Mouse (Mus musculus) lung, postnatal 36 days (tissue): Measurements from ENCODE around the gene Dclk1.

Experiments
- DNase-seq: peaks from one replicate; pipeline ENCODE4 v3.0.0; 2022; ENCODE audit warnings: mixed read lengths

The Dclk1 gene

DNA sequence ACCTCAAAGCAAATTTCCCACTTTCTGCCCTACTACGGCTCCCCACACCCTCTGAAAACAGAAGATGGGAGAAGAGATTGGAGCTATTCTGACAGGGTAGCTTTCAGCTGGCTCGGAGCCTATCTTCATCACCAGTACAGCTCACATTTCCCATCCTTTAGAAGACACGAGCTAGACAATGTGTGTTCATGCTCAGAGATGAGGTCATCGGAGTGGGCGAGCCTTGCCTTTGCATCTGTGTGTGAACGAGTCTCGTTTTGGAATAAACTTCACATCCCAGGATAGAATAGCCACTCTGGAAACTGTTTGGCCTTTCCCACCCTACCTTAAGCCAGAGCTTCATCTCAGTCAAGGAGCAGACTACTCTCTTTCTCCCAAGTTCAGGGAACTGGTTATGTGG lies 95.5 kb downstream of the Dclk1 start:
- no peak for DNase-seq

DNA sequence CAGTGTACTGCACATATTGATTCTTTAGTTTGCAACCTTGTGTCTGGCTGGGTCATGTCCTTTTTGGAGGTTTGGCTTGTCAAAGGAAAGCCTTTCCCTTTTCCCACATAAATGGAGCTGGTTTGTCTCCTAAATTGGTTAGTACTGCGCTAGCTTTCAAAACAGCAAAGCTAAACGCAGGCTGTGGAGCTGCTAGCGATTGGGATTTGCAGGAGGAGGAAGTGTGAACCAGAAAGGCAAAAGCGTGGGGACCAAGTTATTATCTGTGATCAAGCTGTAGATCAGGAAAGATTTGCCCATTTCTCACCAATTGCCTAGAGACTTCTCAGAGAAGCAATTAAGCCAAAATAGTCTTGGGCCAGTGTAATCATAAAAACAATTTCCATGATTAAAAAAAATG lies 100.3 kb downstream of the Dclk1 start:
- no peak for DNase-seq

DNA sequence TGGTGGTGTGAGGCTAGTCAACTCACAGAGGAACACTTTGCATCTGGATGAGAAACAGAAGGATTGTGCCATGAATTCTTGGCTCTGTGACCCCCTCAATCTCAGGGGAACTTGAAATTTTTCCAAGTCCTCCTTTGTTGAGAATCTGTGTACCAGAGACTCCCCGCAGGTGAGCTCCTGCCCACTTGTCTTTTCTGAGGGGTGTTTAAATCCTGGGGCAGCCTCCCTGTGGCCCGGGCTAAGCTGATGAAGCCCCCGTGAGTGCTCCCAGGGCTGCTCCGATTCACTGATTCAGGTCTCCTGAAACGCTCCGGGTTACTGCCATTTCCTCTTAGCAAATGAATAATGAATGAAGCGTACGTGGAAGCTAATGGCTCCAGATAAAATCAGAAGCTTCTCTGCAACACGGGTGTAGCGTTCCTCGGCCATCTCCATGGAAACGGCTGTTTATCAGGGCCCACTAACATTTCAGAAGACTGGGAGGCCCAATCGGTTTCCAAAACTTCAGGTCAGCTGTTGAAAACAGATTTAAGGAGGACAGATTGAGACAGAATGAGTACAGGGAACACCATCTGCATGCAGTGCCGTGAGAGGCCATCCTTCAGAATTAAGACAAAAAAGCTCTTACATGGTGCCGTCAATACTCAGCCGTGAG lies 105.3 kb downstream of the Dclk1 start:
- DNase-seq: no peak

DNA sequence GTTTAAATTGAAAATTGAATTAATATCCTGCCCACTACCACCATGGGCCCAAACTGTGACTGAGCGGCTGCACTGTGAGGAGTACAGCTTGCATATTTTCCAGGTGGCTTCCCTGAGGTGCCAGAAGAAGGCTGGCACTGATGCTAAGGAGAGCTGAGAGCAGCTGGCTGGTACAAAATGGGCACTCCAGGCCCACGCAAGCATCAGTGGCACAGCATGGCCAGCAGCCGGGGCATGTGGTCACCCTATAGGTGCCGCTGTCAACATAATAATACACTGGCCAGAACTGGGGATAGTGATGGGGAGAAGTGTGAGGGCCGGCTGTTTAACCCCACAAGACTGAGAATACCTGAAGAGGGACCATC lies 105.8 kb downstream of the Dclk1 start:
- DNase-seq: no peak

DNA sequence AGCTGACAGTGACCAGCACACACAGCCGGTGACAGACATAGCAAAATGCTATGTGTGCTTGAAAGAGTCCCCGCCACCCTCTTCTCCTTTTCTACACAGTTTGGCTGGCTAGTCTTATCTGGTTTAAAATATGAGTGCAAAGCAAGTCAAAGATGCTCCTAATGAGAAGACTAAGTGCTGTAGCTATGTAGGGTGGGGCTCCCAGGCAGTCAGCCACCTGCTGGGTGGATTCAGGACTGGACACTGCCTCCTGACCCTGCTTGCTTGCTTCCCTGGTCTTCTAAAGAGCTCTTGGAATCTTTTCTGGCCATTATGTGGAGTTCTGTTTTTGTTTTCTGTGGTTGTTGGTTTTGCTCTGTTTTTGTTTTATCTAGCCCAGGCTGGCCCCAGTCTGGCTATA lies 108.0 kb downstream of the Dclk1 start:
- no peak for DNase-seq

DNA sequence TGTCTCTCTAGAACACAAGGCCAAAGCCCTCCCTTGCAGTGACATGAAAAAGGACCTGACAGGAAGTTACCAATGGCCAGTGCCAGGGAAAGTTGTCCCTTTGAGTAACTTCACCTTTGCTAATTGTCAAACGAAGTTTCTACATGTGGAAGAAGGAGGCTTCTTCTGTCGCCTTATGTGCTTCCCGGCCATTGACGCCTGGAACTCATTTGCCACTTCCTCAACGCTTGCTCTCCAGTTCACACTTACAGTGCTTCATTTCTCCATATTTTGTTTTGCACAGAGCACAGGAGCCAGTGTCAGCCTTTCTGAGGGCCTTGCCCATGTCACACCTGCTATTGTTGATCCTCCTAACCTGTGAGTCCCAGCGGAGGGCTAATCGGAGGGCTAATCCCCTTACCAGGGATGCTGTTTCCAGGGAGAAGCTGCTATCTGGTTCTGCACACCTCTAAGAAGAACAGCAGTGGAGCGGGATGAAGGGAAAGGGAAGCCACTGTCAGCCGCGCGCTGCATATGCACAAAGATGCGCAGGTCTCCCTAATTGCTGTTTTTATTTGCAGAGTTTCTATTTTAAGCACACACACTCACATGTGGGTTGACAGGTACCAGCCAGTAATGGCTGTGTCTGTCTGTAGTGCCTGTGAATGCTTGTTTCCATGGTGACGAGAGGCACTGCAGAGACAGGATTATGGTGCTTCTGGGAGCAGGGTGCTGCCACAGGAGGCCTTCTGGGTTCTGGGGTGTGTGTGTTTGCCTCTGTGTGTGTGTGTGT lies 109.3 kb downstream of the Dclk1 start:
- DNase-seq: no peak

DNA sequence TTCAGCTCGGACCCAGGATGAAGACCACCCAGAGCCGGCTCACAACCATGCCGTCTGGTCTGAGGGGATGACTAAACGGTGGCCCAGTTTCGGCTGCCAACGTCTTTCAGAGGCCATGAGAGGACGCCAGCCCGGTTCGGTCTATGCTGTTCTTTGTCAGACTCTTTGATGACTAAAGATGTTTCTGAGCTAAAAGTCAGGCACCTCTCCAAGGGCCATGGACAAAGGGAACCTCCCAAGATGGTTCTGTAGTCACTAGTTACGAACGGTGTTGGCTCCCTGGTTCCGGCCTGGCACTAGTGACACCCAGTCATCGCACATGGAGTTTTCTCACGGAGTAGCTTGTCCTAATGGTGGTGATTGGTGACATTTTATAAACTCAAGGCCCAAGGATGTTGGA lies 110.4 kb downstream of the Dclk1 start:
- no peak for DNase-seq

DNA sequence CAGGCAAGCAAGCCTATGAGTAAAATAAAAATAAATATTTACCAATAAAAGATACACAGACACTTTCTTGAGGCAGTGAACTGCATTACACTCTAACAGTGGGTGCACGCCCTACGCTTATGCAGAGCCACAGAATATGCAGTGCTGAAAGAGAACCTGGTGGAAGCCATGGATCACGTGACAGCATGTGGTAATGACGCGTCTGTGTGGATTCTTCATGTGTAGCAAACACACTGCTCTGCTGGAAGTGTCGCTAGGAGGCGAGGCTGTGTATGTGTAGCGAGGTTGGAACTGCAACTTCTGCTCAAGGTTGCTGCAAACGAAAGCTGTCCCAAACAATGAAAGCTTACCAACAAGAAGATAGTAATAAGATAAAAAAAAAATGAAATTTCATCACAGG lies 111.0 kb downstream of the Dclk1 start:
- no peak for DNase-seq

DNA sequence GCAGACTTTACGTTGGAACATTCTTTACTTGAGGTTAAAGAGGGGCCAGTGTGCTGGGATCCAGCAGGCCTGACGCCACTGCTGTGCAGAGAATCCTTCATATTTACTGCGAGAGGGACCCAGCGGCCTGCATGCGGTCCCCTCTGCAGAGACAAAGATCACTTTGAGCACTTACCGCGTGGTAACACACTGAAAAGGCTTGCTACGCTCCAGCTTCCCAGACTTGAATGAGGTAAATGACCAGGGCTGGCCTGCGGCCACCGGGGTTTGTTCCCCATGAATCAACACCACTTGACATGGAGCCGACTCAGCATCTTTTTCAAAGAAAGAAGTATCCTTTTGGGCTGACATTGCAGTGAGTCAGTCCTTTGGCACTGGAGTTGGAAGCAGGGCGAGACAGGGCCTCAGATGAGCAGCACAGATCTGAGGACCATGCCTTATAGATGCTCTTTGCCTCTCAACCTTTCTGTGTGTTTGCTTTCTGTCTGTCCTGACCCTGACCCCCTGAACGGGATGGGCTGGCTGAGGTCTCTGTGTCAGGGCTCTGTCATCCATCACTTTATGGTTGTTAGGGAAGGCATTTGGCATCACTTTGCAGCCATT lies 111.8 kb downstream of the Dclk1 start:
- peak; percentile 29 for DNase-seq

DNA sequence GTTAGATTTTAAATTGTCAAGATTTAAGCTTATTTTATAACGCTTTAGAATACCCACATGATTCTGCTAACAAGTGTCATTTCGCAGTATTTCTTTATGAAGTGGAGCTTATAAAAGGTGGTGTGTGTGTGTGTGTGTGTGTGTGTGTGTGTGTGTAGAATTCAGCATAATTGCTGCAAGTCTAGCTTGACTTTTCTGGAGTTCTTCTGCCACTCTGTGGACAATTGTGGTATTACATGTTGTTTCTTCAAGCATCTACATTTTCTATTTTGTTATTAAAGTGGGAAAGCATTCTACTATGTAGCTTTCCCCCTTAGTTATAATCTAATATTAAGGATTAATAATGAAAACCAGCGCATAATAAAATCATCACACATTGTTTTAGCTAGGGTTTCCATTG lies 112.6 kb downstream of the Dclk1 start:
- DNase-seq: peak; percentile 73

DNA sequence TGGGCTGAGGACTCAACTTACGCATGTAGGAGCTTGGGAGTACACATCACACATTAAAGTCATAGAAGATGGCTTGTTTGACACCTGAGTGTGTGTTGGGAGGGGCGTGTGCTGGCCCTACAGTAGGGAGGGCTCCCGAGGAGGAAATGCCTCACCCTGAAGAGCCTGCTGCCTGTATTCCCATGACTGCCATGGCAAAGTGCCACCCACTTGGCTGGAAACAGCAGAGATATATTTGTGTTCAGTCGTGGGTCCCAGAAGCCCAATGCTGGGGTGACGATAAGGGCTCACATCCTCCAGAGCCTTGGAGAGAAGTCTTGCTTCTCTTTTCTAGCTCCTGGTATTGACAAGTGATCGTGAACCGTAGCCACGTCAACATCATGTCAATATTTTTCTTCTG lies 116.3 kb downstream of the Dclk1 start:
- DNase-seq: no peak

DNA sequence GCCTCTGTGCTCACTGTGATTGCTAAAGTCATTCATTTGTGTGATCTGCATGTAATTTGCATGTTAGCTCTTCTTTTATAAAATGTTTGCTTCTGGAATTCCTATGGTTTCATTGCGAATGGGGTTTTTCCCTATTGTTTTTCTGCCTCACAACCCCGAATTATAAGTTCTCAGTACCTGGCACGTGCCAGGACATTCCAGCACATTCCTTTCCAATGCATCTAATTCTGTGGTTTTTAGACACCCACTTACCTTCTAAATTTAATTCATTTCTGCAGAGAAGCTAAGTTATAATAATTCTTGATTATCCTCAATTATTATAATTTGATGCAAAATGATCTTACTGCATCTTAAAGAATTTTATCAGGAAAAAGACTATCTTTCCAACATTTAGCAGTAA lies 118.7 kb downstream of the Dclk1 start:
- DNase-seq: no peak

DNA sequence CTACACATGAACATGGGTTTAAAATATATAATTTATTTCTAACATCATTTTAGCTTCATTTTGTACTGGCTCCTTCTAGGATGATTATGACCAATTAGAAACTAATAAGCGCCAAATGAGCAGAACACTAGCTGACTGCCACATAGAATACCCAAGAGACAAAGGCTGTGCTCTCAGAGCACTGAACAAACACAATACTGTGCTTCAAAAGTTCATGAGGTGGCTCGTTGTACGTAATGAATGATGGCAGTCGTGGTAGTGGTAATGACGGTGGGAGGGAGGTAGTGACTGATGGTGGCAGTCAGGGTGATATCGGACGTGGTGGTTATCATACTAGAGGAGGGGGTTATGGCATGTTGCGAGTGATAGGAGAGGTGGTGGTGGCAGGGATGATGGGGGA lies 125.0 kb downstream of the Dclk1 start:
- DNase-seq: no peak

DNA sequence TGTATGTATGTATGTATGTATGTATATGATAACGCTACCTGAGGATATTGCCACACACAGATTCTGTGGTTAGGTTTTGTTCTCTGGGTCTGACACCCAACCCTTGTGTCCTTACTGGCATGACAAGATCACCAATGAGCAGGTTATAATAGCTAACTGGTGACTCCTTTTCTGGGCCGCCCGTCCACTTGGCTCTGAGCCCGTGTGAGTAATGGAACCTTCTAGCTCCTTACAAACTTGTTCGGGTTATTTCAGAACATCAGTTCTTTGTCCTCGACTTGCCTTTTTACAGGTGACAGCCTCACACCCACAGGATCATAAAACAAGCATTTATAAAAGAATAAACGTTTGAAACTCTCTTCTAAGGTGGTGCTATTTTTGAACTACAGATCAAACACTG lies 127.0 kb downstream of the Dclk1 start:
- no peak for DNase-seq

DNA sequence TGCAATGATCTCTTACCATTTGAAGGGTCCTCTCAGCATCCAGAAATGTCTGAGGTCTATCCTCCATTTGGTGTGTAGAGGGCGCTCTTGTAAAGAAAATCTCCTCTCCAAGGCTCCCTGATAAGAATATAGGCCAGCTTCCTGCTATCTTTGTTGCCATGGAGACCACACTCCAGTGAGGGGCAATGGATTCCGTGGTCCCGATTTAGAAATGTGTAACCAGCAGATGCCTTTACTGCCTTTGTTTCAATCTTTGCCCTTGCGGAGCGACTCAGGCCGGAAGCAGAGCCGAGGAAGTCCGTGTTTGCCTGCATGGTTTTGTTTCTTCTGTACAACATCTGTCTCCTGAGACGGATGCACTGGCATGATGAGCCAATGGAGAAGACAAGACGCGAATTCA lies 131.5 kb downstream of the Dclk1 start:
- DNase-seq: peak; percentile 30

DNA sequence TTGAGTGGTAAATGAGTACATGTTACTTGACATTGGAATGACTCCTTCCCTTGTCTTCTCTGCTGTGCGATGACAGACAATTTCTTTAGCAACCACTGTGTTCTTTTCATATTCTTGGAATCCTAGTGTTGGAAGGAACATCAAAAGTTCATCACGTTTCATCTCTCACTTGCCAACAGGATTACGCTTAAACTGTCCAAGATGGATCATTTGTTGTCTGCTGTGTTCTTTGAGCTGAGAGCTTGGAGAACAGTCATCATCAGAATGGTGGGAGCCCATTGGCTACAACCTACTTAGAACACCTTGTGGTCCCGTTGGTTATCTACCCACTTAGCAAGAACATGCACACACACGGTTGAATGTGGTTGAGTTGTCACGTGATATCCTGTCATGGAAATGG lies 136.4 kb downstream of the Dclk1 start:
- no peak for DNase-seq

DNA sequence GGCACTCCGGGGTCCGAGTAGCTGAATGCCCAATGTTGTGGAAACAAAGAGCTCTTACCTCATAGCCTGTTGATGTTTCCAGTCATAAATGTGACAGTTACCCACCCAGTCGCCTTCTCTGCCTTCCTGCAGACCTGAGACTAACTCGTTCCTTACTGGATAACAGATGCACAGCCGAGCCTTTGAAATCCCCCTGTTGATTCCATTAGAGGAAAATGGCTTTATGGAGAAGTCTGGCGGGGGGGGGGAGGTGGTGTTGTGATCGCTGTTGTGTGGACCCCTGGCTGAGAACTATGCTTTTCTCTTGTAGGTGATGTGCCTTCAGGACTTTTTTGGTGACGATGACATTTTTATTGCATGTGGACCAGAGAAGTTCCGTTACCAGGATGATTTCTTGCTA lies 138.3 kb downstream of the Dclk1 start:
- no peak for DNase-seq

DNA sequence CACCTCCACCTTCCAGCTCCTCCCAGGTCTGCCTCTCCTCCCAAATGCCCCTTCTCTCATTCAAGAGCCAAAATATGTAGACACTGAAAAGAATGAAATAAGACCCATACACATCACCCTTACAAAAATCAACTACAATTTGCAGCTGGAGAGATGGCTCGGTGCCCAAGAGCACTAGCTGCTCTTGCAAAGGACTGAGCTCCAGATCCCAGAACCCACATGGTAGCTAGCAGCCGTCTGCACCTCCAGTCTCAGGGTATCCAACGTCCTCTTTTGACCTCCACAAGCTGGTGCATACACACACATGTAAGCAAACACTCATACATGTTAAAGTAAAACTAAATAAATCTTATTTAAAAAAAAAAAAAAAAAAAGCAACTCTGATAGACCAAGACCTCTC lies 150.4 kb downstream of the Dclk1 start:
- DNase-seq: peak; percentile 15

DNA sequence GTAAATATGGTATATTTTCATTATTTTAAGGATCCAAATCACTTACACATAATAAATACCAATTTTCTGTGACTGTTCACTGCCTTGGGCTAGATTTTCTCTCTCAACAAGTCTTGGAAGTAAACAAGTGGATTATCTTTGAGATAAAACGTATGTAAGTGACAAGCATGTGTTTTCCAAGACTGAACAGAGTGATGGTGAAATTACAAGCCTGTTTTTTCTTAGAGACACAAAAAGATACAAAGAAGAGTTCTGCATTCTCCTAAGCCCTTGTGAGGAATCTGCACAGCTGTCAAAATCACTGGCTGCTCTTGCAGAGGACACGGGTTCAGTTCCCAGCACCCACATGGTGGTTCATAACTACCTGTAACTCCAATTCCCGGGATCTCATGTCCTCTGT lies 151.4 kb downstream of the Dclk1 start:
- no peak for DNase-seq

DNA sequence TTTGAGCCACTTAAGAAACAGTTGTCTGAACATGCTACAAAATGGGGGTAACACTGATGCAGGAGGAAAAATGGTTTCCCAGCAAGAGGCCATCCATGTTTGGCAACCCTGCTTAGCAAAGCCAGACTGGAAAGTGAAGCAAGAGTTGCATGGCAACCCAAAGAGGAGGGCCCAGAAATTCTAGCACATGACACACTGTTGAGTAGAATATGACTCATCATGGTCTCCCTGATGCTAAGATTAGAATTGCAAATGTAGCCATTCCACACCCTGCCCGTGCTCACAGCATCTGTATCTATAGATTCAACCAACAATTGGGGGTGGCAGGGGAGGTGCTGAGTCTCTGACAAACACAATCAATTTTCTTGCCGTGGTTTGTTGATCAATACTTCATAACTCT lies 154.6 kb downstream of the Dclk1 start:
- DNase-seq: no peak

DNA sequence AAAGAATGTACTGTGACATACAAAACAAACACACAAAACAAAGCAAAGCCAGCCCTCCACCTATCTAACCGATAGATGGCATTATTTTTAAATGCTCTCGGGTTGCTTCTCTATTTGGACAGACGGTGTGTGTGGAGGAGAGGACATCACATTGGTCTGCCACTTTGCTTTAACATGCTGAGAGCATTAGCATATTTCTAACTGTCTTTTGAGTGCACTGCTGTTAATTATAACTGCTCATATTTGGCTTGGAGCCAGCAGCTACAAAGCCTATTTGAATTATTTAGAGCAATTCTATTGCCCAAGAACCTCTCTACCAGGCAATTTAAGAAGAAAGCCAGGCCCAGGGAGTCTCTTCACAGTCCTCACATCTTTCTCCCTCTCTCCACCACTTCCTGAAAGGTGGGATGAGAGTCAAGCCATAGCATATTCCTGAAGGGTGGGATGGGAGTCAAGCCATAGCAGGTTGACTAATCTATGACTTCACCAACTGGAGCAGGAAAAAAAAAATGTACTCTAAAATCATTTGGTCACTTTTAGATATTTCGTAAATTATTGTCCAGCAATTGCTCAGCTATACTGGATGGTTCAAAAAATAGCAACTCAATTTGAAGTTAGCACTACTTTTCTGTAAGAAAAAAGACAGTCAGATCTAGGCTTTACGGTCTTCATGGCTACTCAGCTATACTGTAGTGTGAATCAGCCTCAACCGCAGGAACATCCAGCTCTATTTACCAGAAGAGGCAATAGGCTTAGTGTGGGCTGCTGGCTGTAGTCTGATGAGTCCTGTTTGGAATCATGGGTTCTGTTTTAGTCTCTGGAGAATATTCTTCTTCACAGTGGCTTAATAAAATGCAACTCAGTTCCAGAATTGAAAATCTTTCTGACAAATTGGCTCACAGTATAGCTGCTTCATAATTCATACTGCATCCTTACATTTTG lies 155.9 kb downstream of the Dclk1 start:
- no peak for DNase-seq

DNA sequence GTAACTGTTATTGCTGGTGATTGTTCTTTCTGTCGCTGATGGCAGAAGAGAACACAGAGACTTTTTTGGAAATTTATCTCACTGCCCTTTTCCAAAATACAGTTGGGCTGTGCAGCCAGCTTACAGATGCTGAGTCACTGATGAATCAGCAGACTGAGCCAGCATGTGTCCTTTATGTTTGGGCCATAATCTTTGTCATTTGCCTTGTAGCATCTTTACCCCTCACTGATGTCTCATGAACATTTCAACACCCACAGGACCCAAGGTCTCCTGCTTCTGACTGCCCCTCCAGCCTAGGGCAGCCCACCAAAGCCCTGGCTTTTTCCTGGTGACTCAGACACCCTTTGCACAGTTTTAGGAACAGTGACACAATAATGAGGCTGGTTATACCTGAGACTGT lies 159.1 kb downstream of the Dclk1 start:
- DNase-seq: no peak

DNA sequence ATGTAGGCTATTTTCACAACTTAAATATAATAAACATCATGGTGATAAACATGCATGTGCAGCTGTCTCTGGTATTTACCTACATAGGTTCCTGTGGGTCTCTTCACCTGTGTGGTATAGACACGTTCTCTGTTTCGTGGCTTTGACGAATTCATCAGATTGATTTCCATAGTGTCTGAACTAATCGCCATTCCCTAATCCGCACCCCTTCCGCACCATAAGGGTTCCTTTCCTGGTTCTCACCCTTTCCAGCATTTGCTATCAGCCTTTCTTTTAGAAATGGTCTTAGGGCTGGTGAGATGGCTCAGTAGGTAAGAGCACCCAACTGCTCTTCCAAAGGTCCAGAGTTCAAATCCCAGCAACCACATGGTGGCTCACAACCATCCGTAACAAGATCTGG lies 162.6 kb downstream of the Dclk1 start:
- no peak for DNase-seq
